Mouse (Mus musculus) cerebellum, adult 2 months (tissue): ENCODE measurements around the gene Map4.

Experiments used
- CTCF ChIP-seq: fragments of 200-500 bp; IDR thresholded peaks from 2 replicates; pipeline ENCODE4 v1.5.1; 2011; ENCODE audit warnings: low read depth, mild to moderate bottlenecking, control low read depth, low read length, moderate library complexity, borderline replicate concordance; ENCODE audit not compliant: insufficient read depth
- POLR2A ChIP-seq: fragments of 200-500 bp; IDR thresholded peaks from 2 replicates; pipeline ENCODE4 v1.6.1; 2011; ENCODE audit warnings: low read length, control low read depth, borderline replicate concordance; ENCODE audit not compliant: insufficient read depth

DNA sequence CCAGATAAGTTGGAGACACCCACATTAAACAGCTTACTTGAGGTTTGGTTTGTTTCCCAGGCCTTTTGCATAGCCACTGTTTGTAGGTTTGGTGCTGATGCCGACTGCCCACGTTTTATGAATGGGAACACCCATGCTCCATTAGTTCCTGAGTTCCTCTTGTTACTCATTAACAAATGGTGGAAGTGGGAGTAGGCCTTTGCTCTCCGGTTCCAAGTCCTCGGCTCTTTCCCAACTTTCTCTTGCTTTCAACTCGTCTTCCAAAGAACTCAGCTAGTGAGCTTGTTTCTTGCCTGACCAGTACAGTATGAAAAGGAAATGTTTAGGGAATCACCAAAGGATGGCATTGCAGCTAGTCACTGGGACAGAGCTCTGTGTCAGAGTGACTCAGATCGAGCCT is 35.7 kb upstream of the Map4 start:
- TF ChIP-seq CTCF (no peak), POLR2A (no peak)
